Comparison of ENCODE assay signal across 19 mouse cellular contexts in genomic region chr10:32576559-32577275, GRCm38 (mm10).
DNase-seq lines count a peak whose midpoint lies in the region; ATAC-seq and TF ChIP-seq lines count a peak whose summit lies in the region.
"Had no signal": no experiment of that assay in that cellular context is flagged by ENCODE, and none has a peak within 500 bp of the region (broad histone marks: within the 10 kb centered on the region; RNA-seq: fewer than 3 reads in every experiment).

No protein-coding gene starts in this region.

- no peaks in the 10 kb centered on the region for H3K9me3 ChIP-seq in forebrain, embryonic 15.5 days
- no peaks in the 10 kb centered on the region for H3K9me3 ChIP-seq in hindbrain, embryonic 16.5 days (ENCODE audit: control insufficient read depth, low read length)
- no peaks in the 10 kb centered on the region for H3K9me3 ChIP-seq in midbrain, postnatal 0 days (ENCODE audit: low read length)
- H3K9me3 ChIP-seq in neural tube, embryonic 15.5 days (replicated peaks), result no peaks in the 10 kb centered on the region
- H3K9me3 ChIP-seq: embryonic facial prominence, embryonic 15.5 days; G1E; heart, embryonic 15.5 days; limb, embryonic 15.5 days had no signal

- no peaks in the 10 kb centered on the region for H3K36me3 ChIP-seq in forebrain, embryonic 15.5 days
- H3K36me3 ChIP-seq in hindbrain, embryonic 16.5 days (ENCODE audit: control insufficient read depth, insufficient read depth, low read length), result no peaks in the 10 kb centered on the region
- H3K36me3 ChIP-seq in midbrain, postnatal 0 days (ENCODE audit: insufficient read depth, low read length), result no peaks in the 10 kb centered on the region
- H3K36me3 ChIP-seq in neural tube, embryonic 15.5 days, result no peaks in the 10 kb centered on the region
- H3K36me3 ChIP-seq: embryonic facial prominence, embryonic 15.5 days; G1E; heart, embryonic 15.5 days; limb, embryonic 15.5 days had no signal

- TF ChIP-seq CTCF in midbrain, postnatal 0 days (IDR thresholded peaks at IDR 0.05), result no peak

- WGBS in forebrain, embryonic 15.5 days, result 10% methylated on average over 2 of the region's 2 CpGs
- 28% methylated on average over 2 of the region's 2 CpGs for WGBS in hindbrain, embryonic 16.5 days
- 8% methylated on average over 2 of the region's 2 CpGs for WGBS in midbrain, postnatal 0 days
- 56% methylated on average over 2 of the region's 2 CpGs for WGBS in neural tube, embryonic 15.5 days

- H3K27ac ChIP-seq in forebrain, embryonic 15.5 days (replicated peaks), result peak overlapping the region; percentile 57
- no peak overlapping the region for H3K27ac ChIP-seq in hindbrain, embryonic 16.5 days (ENCODE audit: low read depth, low read length)
- H3K27ac ChIP-seq in midbrain, postnatal 0 days (ENCODE audit: low read depth, low read length), result peak overlapping the region; percentile 38; the same call in 1 of the 2 replicates
- H3K27ac ChIP-seq in neural tube, embryonic 15.5 days (replicated peaks), result no peak overlapping the region
- H3K27ac ChIP-seq: embryonic facial prominence, embryonic 15.5 days; heart, embryonic 15.5 days; limb, embryonic 15.5 days had no signal

- no peak for DNase-seq in frontal cortex, postnatal 36 days (ENCODE audit: low spot score in 2 of 2)
- no peak for DNase-seq in midbrain, postnatal 0 days (ENCODE audit: low spot score)
- DNase-seq in gastrocnemius, adult 8-10 months (ENCODE audit: low spot score in 2 of 2), result no peak
- DNase-seq: adrenal gland, postnatal 25 days; cerebellum, adult 11-12 months; cerebellum, postnatal 25 days; gastrocnemius, postnatal 10 days; kidney, adult 11 months; right cerebral cortex, adult 18-20 months; thymus, postnatal 14 days had no signal

- no peaks in the 10 kb centered on the region for H3K27me3 ChIP-seq in forebrain, embryonic 15.5 days
- no peaks in the 10 kb centered on the region for H3K27me3 ChIP-seq in hindbrain, embryonic 16.5 days (replicated peaks; ENCODE audit: control insufficient read depth, insufficient read depth, low read length)
- H3K27me3 ChIP-seq in midbrain, postnatal 0 days (ENCODE audit: insufficient read depth, low read length), result no peaks in the 10 kb centered on the region
- no peaks in the 10 kb centered on the region for H3K27me3 ChIP-seq in neural tube, embryonic 15.5 days (replicated peaks)
- H3K27me3 ChIP-seq: embryonic facial prominence, embryonic 15.5 days; heart, embryonic 15.5 days; limb, embryonic 15.5 days had no signal

- no peak overlapping the region for H3K4me2 ChIP-seq in forebrain, embryonic 15.5 days (replicated peaks)
- H3K4me2 ChIP-seq in hindbrain, embryonic 16.5 days (ENCODE audit: low read length), result no peak overlapping the region
- H3K4me2 ChIP-seq in midbrain, postnatal 0 days (ENCODE audit: low read depth, low read length, poor library complexity, severe bottlenecking), result no peak overlapping the region
- H3K4me2 ChIP-seq in neural tube, embryonic 15.5 days, result no peak overlapping the region
- H3K4me2 ChIP-seq: embryonic facial prominence, embryonic 15.5 days; heart, embryonic 15.5 days; limb, embryonic 15.5 days had no signal

- H3K4me3 ChIP-seq in forebrain, embryonic 15.5 days, result no peak overlapping the region
- H3K4me3 ChIP-seq in hindbrain, embryonic 16.5 days (ENCODE audit: low read length), result no peak overlapping the region
- H3K4me3 ChIP-seq in midbrain, postnatal 0 days (ENCODE audit: low read depth, low read length), result no peak overlapping the region
- no peak overlapping the region for H3K4me3 ChIP-seq in neural tube, embryonic 15.5 days (replicated peaks)
- H3K4me3 ChIP-seq: embryonic facial prominence, embryonic 15.5 days; heart, embryonic 15.5 days; limb, embryonic 15.5 days had no signal

- no peak overlapping the region for H3K9ac ChIP-seq in forebrain, embryonic 15.5 days (replicated peaks)
- no peak overlapping the region; the same call in 1 of the 2 replicates for H3K9ac ChIP-seq in hindbrain, embryonic 16.5 days (ENCODE audit: low read depth, low read length)
- H3K9ac ChIP-seq in midbrain, postnatal 0 days (replicated peaks; ENCODE audit: low read length, poor library complexity, severe bottlenecking), result no peak overlapping the region
- no peak overlapping the region for H3K9ac ChIP-seq in neural tube, embryonic 15.5 days (replicated peaks)
- H3K9ac ChIP-seq: embryonic facial prominence, embryonic 15.5 days; heart, embryonic 15.5 days; limb, embryonic 15.5 days had no signal

- H3K4me1 ChIP-seq in forebrain, embryonic 15.5 days, result no peaks in the 10 kb centered on the region
- H3K4me1 ChIP-seq in hindbrain, embryonic 16.5 days (ENCODE audit: control insufficient read depth, insufficient read depth, low read depth, low read length), result no peaks in the 10 kb centered on the region
- H3K4me1 ChIP-seq in midbrain, postnatal 0 days (ENCODE audit: insufficient read depth, low read length), result 0 out of 2 replicates have a peak, but pooled peaks cover 3% of the 10 kb centered on the region
- 0 out of 2 replicates have a peak, but pooled peaks cover 3% of the 10 kb centered on the region for H3K4me1 ChIP-seq in neural tube, embryonic 15.5 days
- H3K4me1 ChIP-seq: embryonic facial prominence, embryonic 15.5 days; heart, embryonic 15.5 days; limb, embryonic 15.5 days had no signal

- ATAC-seq in frontal cortex, adult (ENCODE audit: low TSS enrichment), result 0 out of 2 replicates have a peak, but pooled peaks have one; percentile 27
- peak; percentile 38 for ATAC-seq in forebrain, embryonic 15.5 days (replicated peaks)
- peak; percentile 86 for ATAC-seq in hindbrain, embryonic 16.5 days
- ATAC-seq in midbrain, postnatal 0 days (ENCODE audit: low FRiP score), result 0 out of 2 replicates have a peak, but pooled peaks have one; percentile 5
- no peak for ATAC-seq in neural tube, embryonic 15.5 days (ENCODE audit: low FRiP score)
- ATAC-seq: lung, postnatal 0 days had no signal

Comparison
In these comparisons a context has a peak if more than half of its experiments do, and no peak if none do; other contexts are left out.
1. H3K27ac ChIP-seq: peak in forebrain, embryonic 15.5 days (single experiment) and midbrain, postnatal 0 days (single experiment); none in hindbrain, embryonic 16.5 days (single experiment) and neural tube, embryonic 15.5 days (single experiment).